Mouse (Mus musculus) CH12.LX (cell line): ENCODE results near the gene Plpp1.

Experiments used
- CHD2 ChIP-seq: IDR thresholded peaks from 2 replicates; pipeline ENCODE4 v1.6.1; 2011; ENCODE audit warnings: low read length, improper control_type of control experiment
- CTCF ChIP-seq, 2 experiments: IDR thresholded peaks in 1 of 2; conservative IDR thresholded peaks in 1 of 2; 2 replicates each; pipeline ENCODE4 v1.5.1; 2011 to 2012; ENCODE audit warnings: low read depth in 2 of 2, low read length in 2 of 2, improper control_type of control experiment in 1 of 2, inconsistent platforms in 1 of 2, mild to moderate bottlenecking in 1 of 2, moderate library complexity in 1 of 2
- E2F4 ChIP-seq: IDR thresholded peaks from 2 replicates; pipeline ENCODE4 v1.6.1; 2011; ENCODE audit warnings: low read depth, low read length, improper control_type of control experiment; ENCODE audit not compliant: insufficient replicate concordance
- ELF1 ChIP-seq: IDR thresholded peaks from 2 replicates; pipeline ENCODE4 v1.6.1; 2014; ENCODE audit warnings: low read depth, mild to moderate bottlenecking, inconsistent platforms, low read length, improper control_type of control experiment
- MAX ChIP-seq: IDR thresholded peaks from 2 replicates; pipeline ENCODE4 v1.6.1; 2011; ENCODE audit warnings: low read length, improper control_type of control experiment
- NRF1 ChIP-seq: IDR thresholded peaks from 2 replicates; pipeline ENCODE4 v1.6.1; 2014; ENCODE audit warnings: low read depth, mild to moderate bottlenecking, inconsistent platforms, low read length, improper control_type of control experiment, moderate library complexity
- POLR2A ChIP-seq: IDR thresholded peaks from 2 replicates; pipeline ENCODE4 v1.6.1; 2011; ENCODE audit warnings: low read depth, mild to moderate bottlenecking, improper control_type of control experiment, low read length
- RAD21 ChIP-seq: IDR thresholded peaks from 2 replicates; pipeline ENCODE4 v1.6.1; 2011; ENCODE audit warnings: low read depth, mild to moderate bottlenecking, low read length, improper control_type of control experiment, moderate library complexity
- RCOR1 ChIP-seq: conservative IDR thresholded peaks from 2 replicates; pipeline ENCODE4 v1.6.1; 2012; ENCODE audit warnings: low read depth, mild to moderate bottlenecking, inconsistent platforms, low read length, improper control_type of control experiment
- UBTF ChIP-seq: IDR thresholded peaks from 2 replicates; pipeline ENCODE4 v1.6.1; 2012; ENCODE audit warnings: low read depth, mild to moderate bottlenecking, inconsistent platforms, low read length, improper control_type of control experiment, moderate library complexity
- USF1 ChIP-seq: IDR thresholded peaks from 2 replicates; pipeline ENCODE4 v1.6.1; 2014; ENCODE audit warnings: low read depth, mild to moderate bottlenecking, inconsistent platforms, low read length, improper control_type of control experiment

GRCm38 (mm10) chr13:112785305-112785704 is 15.3 kb upstream of the Plpp1 start:
- TF ChIP-seq E2F4: no peak
- no peak for TF ChIP-seq CTCF (conservative IDR thresholded peaks at IDR 0.05 in 1 of 2, IDR thresholded peaks at IDR 0.05 in 1 of 2; ENCODE audit: low read depth in 2 of 2, low read length in 2 of 2)
- TF ChIP-seq UBTF: no peak
- no peak for TF ChIP-seq POLR2A
- TF ChIP-seq MAX: no peak
- TF ChIP-seq ELF1: no peak
- TF ChIP-seq NRF1: no peak
- TF ChIP-seq USF1: no peak
- no peak for TF ChIP-seq RCOR1
- TF ChIP-seq RAD21: no peak
- no peak for TF ChIP-seq CHD2
